Mouse (Mus musculus): ENCODE results near the gene Znhit6. TPM values are rescaled to one million over a fixed set of nuclear protein-coding genes. Genes with fewer than 3 reads are reported as not detected.

The Znhit6 gene
- polyA plus RNA-seq, 1 experiment from 2014 or later = 21.1 TPM

GRCm38 (mm10) chr3:145627830-145628229 lies 51.8 kb downstream of the Znhit6 start:
- H3K4me3 ChIP-seq = no peak overlapping the region
- H3K9me3 ChIP-seq (replicated peaks) = no peaks in the 10 kb centered on the region
- no peaks in the 10 kb centered on the region for H3K36me3 ChIP-seq
- WGBS = 82% methylated on average over 3 of the region's 3 CpGs
- H3K9ac ChIP-seq = no peak overlapping the region
- H3K4me2 ChIP-seq = no peak overlapping the region
- no peak for ATAC-seq (replicated peaks; ENCODE audit: insufficient number of reproducible peaks, insufficient read depth, low FRiP score, low read depth)
- H3K27me3 ChIP-seq = no peaks in the 10 kb centered on the region
- H3K4me1 ChIP-seq (replicated peaks) = peaks cover 11% of the 10 kb centered on the region
- H3K27ac ChIP-seq = no peak overlapping the region

GRCm38 (mm10) chr3:145628643-145629042 lies 52.6 kb downstream of the Znhit6 start:
- ATAC-seq (replicated peaks; ENCODE audit: insufficient number of reproducible peaks, insufficient read depth, low FRiP score, low read depth) = no peak
- Histone ChIP-seq H3K4me2 (no peak overlapping the region), H3K9me3 (replicated peaks) (no peaks in the 10 kb centered on the region), H3K4me1 (replicated peaks) (peaks cover 14% of the 10 kb centered on the region), H3K27ac (no peak overlapping the region), H3K27me3 (no peaks in the 10 kb centered on the region), H3K9ac (no peak overlapping the region), H3K36me3 (no peaks in the 10 kb centered on the region), H3K4me3 (no peak overlapping the region)
- WGBS = 58% methylated on average over 5 of the region's 5 CpGs

GRCm38 (mm10) chr3:145632888-145633287 lies 56.9 kb downstream of the Znhit6 start:
- Histone ChIP-seq H3K9me3 (replicated peaks) (no peaks in the 10 kb centered on the region), H3K27me3 (no peaks in the 10 kb centered on the region), H3K36me3 (no peaks in the 10 kb centered on the region), H3K4me2 (no peak overlapping the region), H3K27ac (no peak overlapping the region), H3K4me3 (no peak overlapping the region), H3K4me1 (replicated peaks) (peaks cover 10% of the 10 kb centered on the region), H3K9ac (no peak overlapping the region)
- WGBS = 19% methylated on average over 6 of the region's 6 CpGs
- no peak for ATAC-seq (replicated peaks; ENCODE audit: insufficient number of reproducible peaks, insufficient read depth, low FRiP score, low read depth)

GRCm38 (mm10) chr3:145634002-145634710 lies 58.2 kb downstream of the Znhit6 start:
- no peaks in the 10 kb centered on the region for H3K9me3 ChIP-seq (replicated peaks)
- no peak overlapping the region for H3K4me2 ChIP-seq
- H3K4me1 ChIP-seq (replicated peaks) = peaks cover 10% of the 10 kb centered on the region
- no peak overlapping the region for H3K9ac ChIP-seq
- 84% methylated on average over 14 of the region's 14 CpGs for WGBS
- no peak for ATAC-seq (replicated peaks; ENCODE audit: insufficient number of reproducible peaks, insufficient read depth, low FRiP score, low read depth)
- H3K4me3 ChIP-seq = no peak overlapping the region
- H3K27me3 ChIP-seq = no peaks in the 10 kb centered on the region
- H3K36me3 ChIP-seq = no peaks in the 10 kb centered on the region
- no peak overlapping the region for H3K27ac ChIP-seq

GRCm38 (mm10) chr3:145640170-145640569 lies 64.2 kb downstream of the Znhit6 start:
- ATAC-seq (replicated peaks; ENCODE audit: insufficient number of reproducible peaks, insufficient read depth, low FRiP score, low read depth) = no peak
- Histone ChIP-seq H3K27me3 (no peaks in the 10 kb centered on the region), H3K9me3 (replicated peaks) (no peaks in the 10 kb centered on the region), H3K9ac (no peak overlapping the region), H3K36me3 (no peaks in the 10 kb centered on the region), H3K27ac (no peak overlapping the region), H3K4me1 (replicated peaks) (peaks cover 8% of the 10 kb centered on the region), H3K4me2 (no peak overlapping the region), H3K4me3 (no peak overlapping the region)
- 78% methylated on average over 4 of the region's 4 CpGs for WGBS

GRCm38 (mm10) chr3:145640583-145640982 lies 64.6 kb downstream of the Znhit6 start:
- Histone ChIP-seq H3K4me2 (no peak overlapping the region), H3K4me3 (no peak overlapping the region), H3K36me3 (no peaks in the 10 kb centered on the region), H3K9ac (no peak overlapping the region), H3K27ac (no peak overlapping the region), H3K27me3 (no peaks in the 10 kb centered on the region), H3K4me1 (replicated peaks) (peaks cover 8% of the 10 kb centered on the region), H3K9me3 (replicated peaks) (no peaks in the 10 kb centered on the region)
- no peak for ATAC-seq (replicated peaks; ENCODE audit: insufficient number of reproducible peaks, insufficient read depth, low FRiP score, low read depth)
- WGBS = 64% methylated on average over 4 of the region's 4 CpGs

GRCm38 (mm10) chr3:145641036-145641685 lies 65.2 kb downstream of the Znhit6 start:
- ATAC-seq (replicated peaks; ENCODE audit: insufficient number of reproducible peaks, insufficient read depth, low FRiP score, low read depth) = no peak
- no peaks in the 10 kb centered on the region for H3K36me3 ChIP-seq
- no peak overlapping the region for H3K4me2 ChIP-seq
- H3K9me3 ChIP-seq (replicated peaks) = no peaks in the 10 kb centered on the region
- no peak overlapping the region for H3K27ac ChIP-seq
- no peaks in the 10 kb centered on the region for H3K27me3 ChIP-seq
- 69% methylated on average over 5 of the region's 5 CpGs for WGBS
- peaks cover 11% of the 10 kb centered on the region for H3K4me1 ChIP-seq (replicated peaks)
- no peak overlapping the region for H3K9ac ChIP-seq
- H3K4me3 ChIP-seq = no peak overlapping the region

- Histone ChIP-seq H3K4me3 (no peak overlapping the region), H3K4me1 (replicated peaks) (peaks cover 16% of the 10 kb centered on the region), H3K36me3 (no peaks in the 10 kb centered on the region), H3K27me3 (no peaks in the 10 kb centered on the region), H3K27ac (no peak overlapping the region), H3K9me3 (replicated peaks) (no peaks in the 10 kb centered on the region), H3K9ac (no peak overlapping the region), H3K4me2 (no peak overlapping the region)
- ATAC-seq (replicated peaks; ENCODE audit: insufficient number of reproducible peaks, insufficient read depth, low FRiP score, low read depth) = no peak
- WGBS = 53% methylated on average over 3 of the region's 3 CpGs
Measured at GRCm38 (mm10) chr3:145641878-145642277, 65.9 kb downstream of the Znhit6 start.

GRCm38 (mm10) chr3:145642861-145643260 lies 66.9 kb downstream of the Znhit6 start:
- no peak overlapping the region for H3K9ac ChIP-seq
- WGBS = 42% methylated on average over 11 of the region's 11 CpGs
- H3K4me2 ChIP-seq = no peak overlapping the region
- no peak for ATAC-seq (replicated peaks; ENCODE audit: insufficient number of reproducible peaks, insufficient read depth, low FRiP score, low read depth)
- H3K27ac ChIP-seq = no peak overlapping the region
- no peaks in the 10 kb centered on the region for H3K27me3 ChIP-seq
- peaks cover 5% of the 10 kb centered on the region; the same call in 1 of the 2 replicates for H3K36me3 ChIP-seq
- peaks cover 26% of the 10 kb centered on the region for H3K4me1 ChIP-seq (replicated peaks)
- no peaks in the 10 kb centered on the region for H3K9me3 ChIP-seq (replicated peaks)
- no peak overlapping the region for H3K4me3 ChIP-seq

- Histone ChIP-seq H3K9ac (no peak overlapping the region), H3K27ac (no peak overlapping the region), H3K9me3 (replicated peaks) (no peaks in the 10 kb centered on the region), H3K4me3 (no peak overlapping the region), H3K27me3 (no peaks in the 10 kb centered on the region), H3K4me1 (replicated peaks) (peaks cover 37% of the 10 kb centered on the region), H3K4me2 (no peak overlapping the region), H3K36me3 (peaks cover 5% of the 10 kb centered on the region; the same call in 1 of the 2 replicates)
- no peak for ATAC-seq (replicated peaks; ENCODE audit: insufficient number of reproducible peaks, insufficient read depth, low FRiP score, low read depth)
- WGBS = 64% methylated on average over 6 of the region's 6 CpGs
Measured at GRCm38 (mm10) chr3:145645463-145645862, 69.5 kb downstream of the Znhit6 start.

GRCm38 (mm10) chr3:145646009-145646408 lies 70.0 kb downstream of the Znhit6 start:
- Histone ChIP-seq H3K27ac (no peak overlapping the region), H3K4me2 (no peak overlapping the region)

GRCm38 (mm10) chr3:145646666-145647065 lies 70.7 kb downstream of the Znhit6 start:
- Histone ChIP-seq H3K9me3 (replicated peaks) (no peaks in the 10 kb centered on the region), H3K27me3 (no peaks in the 10 kb centered on the region), H3K9ac (no peak overlapping the region), H3K4me1 (replicated peaks) (peaks cover 46% of the 10 kb centered on the region), H3K4me2 (no peak overlapping the region), H3K27ac (no peak overlapping the region), H3K4me3 (no peak overlapping the region), H3K36me3 (peaks cover 5% of the 10 kb centered on the region; the same call in 1 of the 2 replicates)
- 79% methylated on average over 2 of the region's 2 CpGs for WGBS
- no peak for ATAC-seq (replicated peaks; ENCODE audit: insufficient number of reproducible peaks, insufficient read depth, low FRiP score, low read depth)

More at GRCm38 (mm10) chr3:145646009-145646408, 70.0 kb downstream of the Znhit6 start:
- 40% methylated on average over 3 of the region's 3 CpGs for WGBS
- Histone ChIP-seq H3K9ac (no peak overlapping the region), H3K27me3 (no peaks in the 10 kb centered on the region), H3K4me1 (replicated peaks) (peaks cover 40% of the 10 kb centered on the region), H3K4me3 (no peak overlapping the region), H3K36me3 (peaks cover 5% of the 10 kb centered on the region; the same call in 1 of the 2 replicates), H3K9me3 (replicated peaks) (no peaks in the 10 kb centered on the region)
- no peak for ATAC-seq (replicated peaks; ENCODE audit: insufficient number of reproducible peaks, insufficient read depth, low FRiP score, low read depth)
